Mouse (Mus musculus) ovary, postnatal 10 days (tissue): ENCODE results near the gene Dpy19l3.

Source experiments
- DNase-seq: peaks from one replicate; pipeline ENCODE4 v3.0.0; 2022; ENCODE audit warnings: low spot score

Dpy19l3 gene

DNA sequence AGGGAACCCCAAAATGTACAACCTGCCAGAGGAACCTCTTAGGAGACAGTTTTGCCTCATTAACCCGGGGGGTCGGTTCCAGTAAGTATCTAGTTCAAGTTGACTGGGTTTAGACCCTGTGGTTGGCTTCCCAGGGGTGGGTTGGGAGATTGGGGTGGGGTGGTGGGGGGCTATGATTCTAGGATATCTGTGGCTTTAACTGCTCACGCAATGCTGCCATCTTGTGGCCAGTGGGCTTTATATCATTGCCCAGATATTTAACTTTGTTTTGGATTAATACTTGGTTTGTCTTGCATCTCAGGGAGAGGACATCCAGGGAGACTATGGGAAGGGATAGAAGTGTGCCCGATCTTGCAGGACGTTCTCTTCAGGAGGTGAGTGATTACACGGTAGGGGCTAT is 118.0 kb downstream of the Dpy19l3 start:
- no peak for DNase-seq
